Mouse (Mus musculus) testis, adult 2 months (tissue): Measurements from ENCODE around the gene Ramp3.

ENCODE experiments used
- CTCF ChIP-seq: fragments of 200-500 bp; IDR thresholded peaks from 2 replicates; pipeline ENCODE4 v1.5.1; 2012; ENCODE audit warnings: low read depth, mild to moderate bottlenecking, inconsistent platforms, low read length, moderate library complexity; ENCODE audit not compliant: control insufficient read depth, insufficient read depth, insufficient replicate concordance
- POLR2A ChIP-seq: fragments of 200-500 bp; IDR thresholded peaks from 2 replicates; pipeline ENCODE4 v1.6.1; 2012; ENCODE audit warnings: low read depth, mild to moderate bottlenecking, inconsistent platforms, low read length, moderate library complexity; ENCODE audit not compliant: control insufficient read depth

GRCm38 (mm10) chr11:6688888-6689287 is 30.6 kb downstream of the Ramp3 start:
- TF ChIP-seq CTCF (no peak), POLR2A (no peak)
